In genomic region chr7:116262101-116262500, GRCm38 (mm10) we compare ENCODE assay signal across 8 mouse cellular contexts. TPM values are rescaled to one million over a fixed set of nuclear protein-coding genes. Genes with fewer than 3 reads are reported as not detected.
DNase-seq lines count a peak whose midpoint lies in the region; ATAC-seq and TF ChIP-seq lines count a peak whose summit lies in the region.

No protein-coding gene starts in this region.

- no peaks in the 10 kb centered on the region for H3K36me3 ChIP-seq in forebrain, postnatal 0 days (ENCODE audit: insufficient read depth)

- peak; percentile 69; the same call in 1 of the 2 replicates for ATAC-seq in forebrain, postnatal 0 days

- no peaks in the 10 kb centered on the region for H3K27me3 ChIP-seq in forebrain, postnatal 0 days (ENCODE audit: insufficient read depth, low read length)

- no peaks in the 10 kb centered on the region for H3K9me3 ChIP-seq in forebrain, postnatal 0 days (ENCODE audit: low read length)

- 18% methylated on average over 4 of the region's 4 CpGs for WGBS in forebrain, postnatal 0 days

- H3K9ac ChIP-seq in forebrain, postnatal 0 days: no peak overlapping the region

- H3K4me1 ChIP-seq in forebrain, postnatal 0 days (ENCODE audit: insufficient read depth): no peaks in the 10 kb centered on the region

- no peak overlapping the region for H3K4me3 ChIP-seq in forebrain, postnatal 0 days (ENCODE audit: low read depth, low read length)

- peak; percentile 56 for TF ChIP-seq CTCF in forebrain, postnatal 0 days (IDR thresholded peaks at IDR 0.05; ENCODE audit: low read depth)

- H3K27ac ChIP-seq in forebrain, postnatal 0 days (ENCODE audit: low read depth, low read length): no peak overlapping the region

- DNase-seq in layer of hippocampus, adult 11-12 months (ENCODE audit: low spot score): peak; percentile 37
- DNase-seq in layer of hippocampus, adult 8-10 months (ENCODE audit: low spot score in 2 of 2): no peak
- peak; percentile 95 for DNase-seq in Muller cell, postnatal 12 days (ENCODE audit: inconsistent ontology term)
- peak; percentile 37 for DNase-seq in forebrain, postnatal 0 days
- peak; percentile 72 for DNase-seq in lung, postnatal 10 days
- no peak for DNase-seq in cerebellum, adult 9-11 months
- no peak for DNase-seq in cerebellum, adult 18-20 months
- DNase-seq in testis, postnatal 14 days (ENCODE audit: low spot score): no peak

- no peak overlapping the region for H3K4me2 ChIP-seq in forebrain, postnatal 0 days (ENCODE audit: low read depth)

RNA-seq across cellular contexts. Expression of gene Plekha7, which starts 46.1 kb away (rescaled TPM):
- 10 to 100 TPM; 25.0 to 31.5 (median 26.4) TPM for total RNA-seq in layer of hippocampus, adult 8-10 months (2022)
- total RNA-seq in forebrain, postnatal 0 days (2014; rRNA removed): 9.9 and 17.0 TPM in 2 replicates
- polyA plus RNA-seq in forebrain, postnatal 0 days (2015; fragmentation: Nextera tagmentation; extraction: Ambion mirVana): 3.3 and 5.4 TPM in 2 replicates

Comparison
In these comparisons a context has a peak if more than half of its experiments do, and no peak if none do; other contexts are left out.
1. DNase-seq: peak in layer of hippocampus, adult 11-12 months (single experiment), Muller cell, postnatal 12 days (single experiment), forebrain, postnatal 0 days (single experiment) and lung, postnatal 10 days (single experiment); none in layer of hippocampus, adult 8-10 months (0 of 2), cerebellum, adult 9-11 months (single experiment), cerebellum, adult 18-20 months (0 of 2) and testis, postnatal 14 days (single experiment).